Mouse (Mus musculus) urinary bladder, postnatal 36 days (tissue): ENCODE results near the gene Cxcl5.
A peak's percentile ranks its signal among the peaks of the same experiment; 100 is the strongest.

ENCODE experiments used
- DNase-seq, 2 experiments: peaks; one replicate each; pipeline ENCODE4 v3.0.0; 2022; ENCODE audit warnings: low spot score in 2 of 2, mixed read lengths in 1 of 2

Cxcl5 gene

GRCm38 (mm10) chr5:90759077-90760065 is at the start of gene Cxcl5:
TSS of gene Cxcl5 (plus strand) at chr5:90759360.
- no peak for DNase-seq

- no peak for DNase-seq
Measured at GRCm38 (mm10) chr5:90711409-90711808, 47.8 kb upstream of the Cxcl5 start.

GRCm38 (mm10) chr5:90717937-90718336 is 41.2 kb upstream of the Cxcl5 start:
- no peak for DNase-seq

- no peak for DNase-seq
Measured at GRCm38 (mm10) chr5:90722656-90723055, 36.5 kb upstream of the Cxcl5 start.

- no peak for DNase-seq
Measured at GRCm38 (mm10) chr5:90728254-90728653, 30.9 kb upstream of the Cxcl5 start.

GRCm38 (mm10) chr5:90731480-90731879 is 27.7 kb upstream of the Cxcl5 start:
- DNase-seq = peak in 1 of 2 experiments; percentile 10

- DNase-seq = no peak
Measured at GRCm38 (mm10) chr5:90742029-90742428, 17.1 kb upstream of the Cxcl5 start.

- DNase-seq = no peak
Measured at GRCm38 (mm10) chr5:90753934-90754333, 5.2 kb upstream of the Cxcl5 start.

GRCm38 (mm10) chr5:90758020-90758605 is 1.0 kb upstream of the Cxcl5 start:
- no peak for DNase-seq

GRCm38 (mm10) chr5:90760303-90760702 is 1.1 kb downstream of the Cxcl5 start:
- DNase-seq = no peak

- DNase-seq = no peak
Measured at GRCm38 (mm10) chr5:90760844-90761243, 1.7 kb downstream of the Cxcl5 start.

- DNase-seq = no peak
Measured at GRCm38 (mm10) chr5:90761834-90762233, 2.7 kb downstream of the Cxcl5 start.

- no peak for DNase-seq
Measured at GRCm38 (mm10) chr5:90763912-90764665, 4.9 kb downstream of the Cxcl5 start.

GRCm38 (mm10) chr5:90765821-90766606 is 6.9 kb downstream of the Cxcl5 start:
- no peak for DNase-seq

GRCm38 (mm10) chr5:90768218-90768617 is 9.1 kb downstream of the Cxcl5 start, which contains the start of gene Ppbp:
TSS of gene Ppbp (plus strand) at chr5:90768518.
- no peak for DNase-seq

GRCm38 (mm10) chr5:90771369-90771768 is 12.2 kb downstream of the Cxcl5 start:
- no peak for DNase-seq

GRCm38 (mm10) chr5:90771880-90772653 is 12.9 kb downstream of the Cxcl5 start, which contains the start of gene Pf4:
TSS of gene Pf4 (plus strand) at chr5:90772435.
- DNase-seq = no peak

GRCm38 (mm10) chr5:90775562-90775961 is 16.4 kb downstream of the Cxcl5 start:
- DNase-seq = no peak

GRCm38 (mm10) chr5:90777621-90778020 is 18.5 kb downstream of the Cxcl5 start:
- no peak for DNase-seq

- no peak for DNase-seq
Measured at GRCm38 (mm10) chr5:90778856-90779255, 19.7 kb downstream of the Cxcl5 start.
